Mouse (Mus musculus): Measurements from ENCODE around the gene R3hcc1l.

GRCm38 (mm10) chr19:42509625-42510024 is 8.9 kb upstream of the R3hcc1l start:
- TF ChIP-seq CTCF (conservative IDR thresholded peaks at IDR 0.05; ENCODE audit: low read length) (no peak), NANOG (IDR thresholded peaks at IDR 0.05; ENCODE audit: borderline replicate concordance, low read length) (no peak), POU5F1 (IDR thresholded peaks at IDR 0.05; ENCODE audit: borderline replicate concordance, low read length) (no peak)
